Mouse (Mus musculus) embryonic facial prominence, embryonic 15.5 days (tissue): Measurements from ENCODE around the gene Btrc. TPM values are rescaled to one million over a fixed set of nuclear protein-coding genes. Genes with fewer than 3 reads are reported as not detected.
"Not testable (repeated sequence)": the region's sequence is repeated elsewhere in the genome, so short reads cannot be mapped to it uniquely, and the experiment has no call there.

Experiments used
- ATAC-seq: fragments of 200-750 bp; cut with Nextera tagmentation; 2 replicates; pipeline ENCODE4 v1.8.0; 2017; ENCODE audit warnings: low read depth, moderate TSS enrichment; ENCODE audit not compliant: insufficient number of reproducible peaks, low FRiP score, low TSS enrichment
- H3K27ac ChIP-seq: fragments of 300-500 bp; sonication (generic); replicated peaks from 2 replicates; pipeline ENCODE4 v1.5.1; 2015; ENCODE audit warnings: mild to moderate bottlenecking, inconsistent platforms
- H3K27me3 ChIP-seq: fragments of 300-500 bp; sonication (generic); 2 replicates; pipeline ENCODE4 v1.6.1; 2015; ENCODE audit warnings: inconsistent platforms
- H3K36me3 ChIP-seq: fragments of 300-500 bp; sonication (generic); 2 replicates; pipeline ENCODE4 v1.6.1; 2015; ENCODE audit warnings: mild to moderate bottlenecking, inconsistent platforms
- H3K4me1 ChIP-seq: fragments of 300-500 bp; sonication (generic); 2 replicates; pipeline ENCODE4 v1.6.1; 2015; ENCODE audit warnings: inconsistent platforms
- H3K4me2 ChIP-seq: fragments of 300-500 bp; sonication (generic); replicated peaks from 2 replicates; pipeline ENCODE4 v1.6.1; 2015; ENCODE audit warnings: mild to moderate bottlenecking, inconsistent platforms
- H3K4me3 ChIP-seq: fragments of 300-500 bp; sonication (generic); replicated peaks from 2 replicates; pipeline ENCODE4 v1.5.1; 2015; ENCODE audit warnings: mild to moderate bottlenecking, inconsistent platforms
- H3K9ac ChIP-seq: fragments of 300-500 bp; sonication (generic); 2 replicates; pipeline ENCODE4 v1.6.1; 2015; ENCODE audit warnings: inconsistent platforms
- H3K9me3 ChIP-seq: fragments of 300-500 bp; sonication (generic); replicated peaks from 2 replicates; pipeline ENCODE4 v1.6.1; 2016; ENCODE audit warnings: inconsistent platforms
- WGBS: fragments of 180-500 bp; shearing (Covaris S2); methylation state at CpG from one replicate; pipeline ENCODE4 v1.1.7; 2015; 5-methylcytosine and 5-hydroxymethylcytosine counted together
- polyA plus RNA-seq: library from polyadenylated mRNA; unstranded; fragments of >200 nt; fragmentation: Nextera tagmentation; extraction: Ambion mirVana; gene quantifications from 2 replicates; pipeline ENCODE4 v1.2.1, GENCODE M21; 2015

The Btrc gene
- polyA plus RNA-seq, 1 experiment from 2014 or later = 48.4 TPM

- H3K27ac ChIP-seq, H3K36me3 ChIP-seq, H3K4me2 ChIP-seq, H3K9ac ChIP-seq, H3K4me3 ChIP-seq, H3K9me3 ChIP-seq, H3K4me1 ChIP-seq, ATAC-seq, H3K27me3 ChIP-seq: not testable (repeated sequence)
- 78% methylated on average over 6 of the region's 6 CpGs for WGBS
Measured at GRCm38 (mm10) chr19:45356868-45357267, 6.7 kb upstream of the Btrc start.

DNA sequence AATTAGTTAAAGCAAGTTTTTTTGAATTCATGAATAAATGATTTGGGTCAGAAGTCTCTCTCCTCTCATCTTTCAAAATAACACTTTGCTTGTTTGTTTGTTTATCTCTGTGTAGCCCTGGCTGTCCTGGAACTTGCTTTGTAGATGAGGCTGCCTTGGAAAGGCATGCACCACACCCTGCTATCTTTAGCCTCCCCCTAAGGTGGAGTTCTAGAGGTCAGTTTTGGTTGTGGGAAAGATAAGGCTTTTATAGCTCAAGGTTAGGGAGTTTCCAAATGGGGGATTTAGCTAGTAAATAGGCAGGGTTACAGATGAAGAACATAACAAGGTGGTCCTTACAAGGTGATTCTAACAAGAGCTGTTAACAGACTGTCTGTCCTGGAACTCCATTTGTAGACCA lies 3.0 kb upstream of the Btrc start:
- no peak for ATAC-seq

DNA sequence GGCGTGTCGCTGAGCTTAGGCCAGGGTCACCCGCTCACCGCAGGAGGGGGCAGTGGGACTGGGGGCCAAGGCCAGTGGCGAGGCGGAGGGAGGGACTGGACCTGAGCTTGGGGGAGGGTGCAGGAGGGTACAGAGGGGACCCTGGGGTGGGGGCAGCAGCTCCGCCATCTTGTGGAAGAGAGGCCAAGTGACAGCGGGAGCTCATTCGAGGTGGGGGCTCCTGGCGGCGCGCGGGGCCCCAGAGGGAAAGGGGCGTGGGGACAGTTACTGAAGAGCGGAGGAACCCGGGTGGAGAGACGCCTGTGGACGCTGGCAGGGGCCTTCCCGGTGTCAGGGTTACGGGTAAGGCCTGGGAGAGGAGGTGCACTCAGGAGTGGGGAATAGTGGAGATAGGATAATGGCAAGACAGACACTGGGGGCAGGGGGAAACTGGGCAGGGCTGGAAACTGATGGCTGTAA lies 428 bp downstream of the Btrc start:
- Histone ChIP-seq H3K9ac (peak overlapping the region; percentile 85), H3K36me3 (no peaks in the 10 kb centered on the region), H3K4me2 (peak overlapping the region; percentile 56), H3K27me3 (no peaks in the 10 kb centered on the region), H3K4me1 (peaks cover 14% of the 10 kb centered on the region; the same call in 1 of the 2 replicates), H3K9me3 (no peaks in the 10 kb centered on the region), H3K27ac (peak overlapping the region; percentile 96), H3K4me3 (peak overlapping the region; percentile 84)
- WGBS = under 1% methylated on average over 20 of the region's 20 CpGs
- ATAC-seq = peak; percentile 85

More for the DNA sequence above, 3.0 kb upstream of the Btrc start:
- H3K9ac ChIP-seq = no peak overlapping the region
- H3K4me3 ChIP-seq = no peak overlapping the region
- H3K4me2 ChIP-seq = no peak overlapping the region
- H3K9me3 ChIP-seq = no peaks in the 10 kb centered on the region
- H3K27me3 ChIP-seq = no peaks in the 10 kb centered on the region
- 0 out of 2 replicates have a peak, but pooled peaks cover 10% of the 10 kb centered on the region for H3K4me1 ChIP-seq
- no peak overlapping the region for H3K27ac ChIP-seq
- no peaks in the 10 kb centered on the region for H3K36me3 ChIP-seq

DNA sequence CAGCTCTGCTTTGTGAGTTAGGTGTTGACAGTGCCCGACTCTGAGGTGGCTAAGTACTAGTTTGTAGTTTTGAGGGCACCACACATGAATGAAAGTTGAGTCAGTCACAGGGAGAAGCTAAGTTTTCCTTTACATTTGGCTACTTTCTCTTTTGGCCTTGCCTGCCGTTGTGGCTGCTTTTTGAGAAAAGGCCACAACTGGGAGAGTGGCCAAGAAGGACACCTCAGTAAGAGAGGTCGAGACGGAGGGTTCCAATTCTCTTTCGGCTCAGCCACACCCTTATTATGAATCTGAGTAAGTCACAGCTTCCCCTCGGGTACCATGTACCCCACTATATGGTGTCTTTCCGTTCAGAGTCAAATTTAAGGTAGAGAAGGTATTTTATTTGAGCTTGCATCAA lies 3.1 kb downstream of the Btrc start:
- H3K4me1 ChIP-seq = peaks cover 14% of the 10 kb centered on the region; the same call in 1 of the 2 replicates
- no peak overlapping the region for H3K9ac ChIP-seq
- H3K36me3 ChIP-seq = no peaks in the 10 kb centered on the region
- H3K27ac ChIP-seq = no peak overlapping the region
- no peak overlapping the region for H3K4me2 ChIP-seq
- no peak overlapping the region for H3K4me3 ChIP-seq
- H3K9me3 ChIP-seq = no peaks in the 10 kb centered on the region
- no peak for ATAC-seq
- 84% methylated on average over 7 of the region's 7 CpGs for WGBS
- no peaks in the 10 kb centered on the region for H3K27me3 ChIP-seq

DNA sequence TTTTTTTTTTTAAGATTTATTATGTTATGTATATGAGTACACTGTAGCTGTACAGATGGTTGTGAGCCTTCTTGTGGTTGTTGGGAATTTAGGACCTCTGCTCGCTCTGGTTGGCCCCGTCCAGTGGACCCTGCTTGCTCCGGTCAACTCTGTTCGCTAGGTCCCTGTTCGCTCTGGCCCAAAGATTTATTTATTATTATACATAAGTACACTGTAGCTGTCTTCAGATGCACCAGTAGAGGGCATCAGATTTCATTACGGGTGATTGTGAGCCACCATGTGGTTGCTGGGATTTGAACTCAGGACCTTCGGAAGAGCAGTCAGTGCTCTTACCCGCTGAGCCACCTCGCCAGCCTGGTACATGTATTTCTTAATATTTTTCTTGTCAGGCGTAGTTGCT lies 21.3 kb downstream of the Btrc start:
- H3K27me3 ChIP-seq, H3K27ac ChIP-seq, ATAC-seq, H3K9me3 ChIP-seq, H3K4me3 ChIP-seq, H3K4me1 ChIP-seq, H3K9ac ChIP-seq, H3K4me2 ChIP-seq: not testable (repeated sequence)
- WGBS = 94% methylated on average over 10 of the region's 10 CpGs
- H3K36me3 ChIP-seq = peaks cover 27% of the 10 kb centered on the region

DNA sequence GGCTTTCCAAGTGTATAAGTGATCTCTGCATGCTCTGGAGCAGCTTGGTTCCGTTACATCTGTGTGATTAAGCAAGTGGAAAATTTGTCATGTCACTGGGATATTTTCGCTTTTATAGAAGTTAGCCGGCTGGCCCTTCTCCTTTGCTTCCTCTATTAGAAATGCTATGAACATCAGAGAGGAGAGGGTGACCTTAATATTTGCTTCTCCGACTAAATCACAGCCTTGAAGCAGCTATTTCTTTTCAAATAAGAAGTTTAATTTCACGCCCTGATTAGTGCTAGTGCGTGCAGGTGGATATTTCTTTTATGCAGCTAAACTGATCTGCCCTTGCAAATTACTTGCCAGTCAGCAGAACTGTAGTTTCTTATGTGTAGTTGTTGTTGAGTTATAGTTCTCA lies 25.0 kb downstream of the Btrc start:
- Histone ChIP-seq H3K36me3 (peaks cover 25% of the 10 kb centered on the region), H3K9me3 (no peaks in the 10 kb centered on the region), H3K9ac (no peak overlapping the region), H3K4me1 (no peaks in the 10 kb centered on the region), H3K27ac (no peak overlapping the region), H3K27me3 (no peaks in the 10 kb centered on the region), H3K4me3 (no peak overlapping the region), H3K4me2 (no peak overlapping the region)
- 63% methylated on average over 6 of the region's 6 CpGs for WGBS
- ATAC-seq = no peak

DNA sequence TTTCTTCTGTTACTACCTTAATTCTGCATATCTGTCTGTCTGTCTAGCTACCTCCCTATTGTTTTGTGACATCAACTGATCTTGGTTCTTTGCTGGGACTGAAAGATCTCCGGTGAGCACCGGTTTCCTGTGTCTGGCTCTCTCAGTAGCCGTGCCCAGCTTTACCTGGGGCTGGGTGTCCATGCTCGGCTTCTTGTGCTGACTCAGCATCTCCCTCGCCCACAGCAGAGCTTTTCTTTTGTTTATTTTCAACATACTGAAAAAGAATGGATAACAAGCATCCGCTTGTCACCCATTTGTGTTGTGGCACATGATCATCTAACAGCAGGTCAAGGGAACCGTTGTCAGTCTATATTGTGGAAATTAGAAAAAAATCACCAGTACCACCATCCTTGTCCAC lies 30.5 kb downstream of the Btrc start:
- 81% methylated on average over 7 of the region's 7 CpGs for WGBS
- Histone ChIP-seq H3K27me3 (no peaks in the 10 kb centered on the region), H3K4me3 (no peak overlapping the region), H3K4me1 (no peaks in the 10 kb centered on the region), H3K27ac (no peak overlapping the region), H3K9ac (no peak overlapping the region), H3K36me3 (no peaks in the 10 kb centered on the region), H3K4me2 (no peak overlapping the region), H3K9me3 (no peaks in the 10 kb centered on the region)
- ATAC-seq = no peak

DNA sequence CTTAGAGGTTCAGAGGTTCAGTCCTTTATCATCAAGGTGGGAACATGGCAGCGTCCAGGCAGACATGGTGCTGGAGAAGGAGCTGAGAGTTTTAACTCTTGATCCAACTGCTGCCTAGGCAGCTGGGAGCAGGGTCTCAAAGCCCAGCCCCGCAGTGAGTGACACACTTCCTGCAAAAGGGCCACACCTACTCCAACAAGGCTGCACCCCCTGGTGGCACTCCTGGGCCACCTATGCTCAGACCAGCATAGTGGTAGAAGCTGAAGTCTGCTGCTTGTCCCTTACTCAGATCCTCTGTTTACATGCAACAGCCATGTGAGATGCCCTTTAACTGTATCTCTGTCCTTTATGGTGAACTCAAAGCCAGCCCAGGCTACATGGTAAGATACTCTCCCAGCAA lies 47.5 kb downstream of the Btrc start:
- Histone ChIP-seq H3K4me1 (no peaks in the 10 kb centered on the region), H3K9me3 (no peaks in the 10 kb centered on the region), H3K4me2 (no peak overlapping the region), H3K36me3 (no peaks in the 10 kb centered on the region), H3K27me3 (no peaks in the 10 kb centered on the region), H3K9ac (no peak overlapping the region), H3K4me3 (no peak overlapping the region), H3K27ac (no peak overlapping the region)
- no peak for ATAC-seq
- WGBS = 77% methylated on average over 2 of the region's 2 CpGs

GRCm38 (mm10) chr19:45412694-45413093 lies 49.2 kb downstream of the Btrc start:
- no peak overlapping the region for H3K4me3 ChIP-seq
- no peaks in the 10 kb centered on the region for H3K4me1 ChIP-seq
- no peak overlapping the region for H3K27ac ChIP-seq
- no peaks in the 10 kb centered on the region for H3K9me3 ChIP-seq
- no peak overlapping the region for H3K4me2 ChIP-seq
- ATAC-seq = no peak
- H3K9ac ChIP-seq = no peak overlapping the region
- H3K27me3 ChIP-seq = no peaks in the 10 kb centered on the region
- 88% methylated on average over 3 of the region's 3 CpGs for whole genome bisulfite sequencing
- no peaks in the 10 kb centered on the region for H3K36me3 ChIP-seq

DNA sequence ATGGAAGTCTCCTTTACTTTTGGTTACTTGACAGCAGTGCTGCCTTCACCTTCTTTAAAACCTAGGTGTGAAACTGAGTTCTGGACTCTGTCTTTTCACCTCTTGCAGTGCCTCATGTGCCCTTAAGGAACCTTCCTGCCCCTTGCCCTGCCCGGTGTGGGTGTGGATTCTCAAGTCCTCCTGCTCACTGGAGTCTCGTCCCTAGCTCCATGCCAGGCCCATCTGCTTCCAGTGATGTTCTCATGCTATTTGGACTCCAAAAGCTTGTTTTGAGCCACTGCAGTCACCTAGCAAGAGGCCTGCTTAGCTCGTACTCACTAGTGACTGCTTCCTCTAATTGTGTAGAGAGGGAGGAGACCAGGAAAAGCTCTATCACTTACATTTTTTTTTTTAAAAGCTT lies 50.4 kb downstream of the Btrc start:
- ATAC-seq = no peak
- 80% methylated on average over 3 of the region's 3 CpGs for WGBS
- H3K4me3 ChIP-seq = no peak overlapping the region
- no peaks in the 10 kb centered on the region for H3K4me1 ChIP-seq
- no peaks in the 10 kb centered on the region for H3K9me3 ChIP-seq
- H3K4me2 ChIP-seq = no peak overlapping the region
- H3K27me3 ChIP-seq = no peaks in the 10 kb centered on the region
- no peak overlapping the region for H3K9ac ChIP-seq
- no peak overlapping the region for H3K27ac ChIP-seq
- no peaks in the 10 kb centered on the region for H3K36me3 ChIP-seq

DNA sequence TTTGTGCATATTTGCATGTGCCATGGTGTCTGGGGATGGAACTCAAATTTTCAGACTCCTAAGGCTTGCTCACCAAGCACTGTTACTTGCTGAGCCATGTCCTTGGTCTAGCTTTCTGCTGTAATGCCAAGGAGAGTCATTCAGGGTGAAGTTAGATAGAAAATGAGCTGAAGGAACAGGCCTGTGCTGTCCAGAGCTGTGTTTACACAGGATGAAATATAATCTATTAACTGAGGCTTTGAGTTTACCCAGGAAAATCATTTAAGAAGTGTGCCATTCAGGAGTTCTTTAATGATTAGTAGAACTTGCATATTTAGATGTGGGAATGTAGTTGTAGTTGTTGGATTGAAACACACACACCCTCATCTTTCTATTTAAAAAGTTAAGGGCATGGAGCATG lies 54.1 kb downstream of the Btrc start:
- ATAC-seq = no peak
- Histone ChIP-seq H3K36me3 (no peaks in the 10 kb centered on the region), H3K4me2 (no peak overlapping the region)

GRCm38 (mm10) chr19:45422276-45422675 lies 58.7 kb downstream of the Btrc start:
- peaks cover 10% of the 10 kb centered on the region; the same call in 1 of the 2 replicates for H3K4me1 ChIP-seq
- no peaks in the 10 kb centered on the region; the same call in 1 of the 2 replicates for H3K36me3 ChIP-seq
- H3K4me3 ChIP-seq = no peak overlapping the region
- no peak overlapping the region for H3K9ac ChIP-seq
- H3K4me2 ChIP-seq = 0 out of 2 replicates have a peak overlapping the region, but pooled peaks have one; percentile 8
- ATAC-seq = no peak
- H3K27me3 ChIP-seq = no peaks in the 10 kb centered on the region
- no peak overlapping the region for H3K27ac ChIP-seq
- 29% methylated on average over 7 of the region's 7 CpGs for WGBS
- no peaks in the 10 kb centered on the region for H3K9me3 ChIP-seq

More for the DNA sequence above, 54.1 kb downstream of the Btrc start:
- Histone ChIP-seq H3K27me3 (no peaks in the 10 kb centered on the region), H3K9me3 (no peaks in the 10 kb centered on the region), H3K9ac (no peak overlapping the region), H3K4me1 (0 out of 2 replicates have a peak, but pooled peaks cover 6% of the 10 kb centered on the region), H3K27ac (no peak overlapping the region), H3K4me3 (no peak overlapping the region)
